Mouse (Mus musculus) erythroblast, embryonic 14.5 days (primary cell): ENCODE measurements around the gene Ucn2.

ENCODE experiments used
- GATA1 ChIP-seq: IDR thresholded peaks from 2 replicates; pipeline ENCODE4 v1.6.1; 2012; ENCODE audit warnings: low read length, inconsistent platforms, mixed read lengths
- TAL1 ChIP-seq: IDR thresholded peaks from 3 replicates; pipeline ENCODE4 v1.6.1; 2012; ENCODE audit warnings: low read length, inconsistent platforms, mixed read lengths

DNA sequence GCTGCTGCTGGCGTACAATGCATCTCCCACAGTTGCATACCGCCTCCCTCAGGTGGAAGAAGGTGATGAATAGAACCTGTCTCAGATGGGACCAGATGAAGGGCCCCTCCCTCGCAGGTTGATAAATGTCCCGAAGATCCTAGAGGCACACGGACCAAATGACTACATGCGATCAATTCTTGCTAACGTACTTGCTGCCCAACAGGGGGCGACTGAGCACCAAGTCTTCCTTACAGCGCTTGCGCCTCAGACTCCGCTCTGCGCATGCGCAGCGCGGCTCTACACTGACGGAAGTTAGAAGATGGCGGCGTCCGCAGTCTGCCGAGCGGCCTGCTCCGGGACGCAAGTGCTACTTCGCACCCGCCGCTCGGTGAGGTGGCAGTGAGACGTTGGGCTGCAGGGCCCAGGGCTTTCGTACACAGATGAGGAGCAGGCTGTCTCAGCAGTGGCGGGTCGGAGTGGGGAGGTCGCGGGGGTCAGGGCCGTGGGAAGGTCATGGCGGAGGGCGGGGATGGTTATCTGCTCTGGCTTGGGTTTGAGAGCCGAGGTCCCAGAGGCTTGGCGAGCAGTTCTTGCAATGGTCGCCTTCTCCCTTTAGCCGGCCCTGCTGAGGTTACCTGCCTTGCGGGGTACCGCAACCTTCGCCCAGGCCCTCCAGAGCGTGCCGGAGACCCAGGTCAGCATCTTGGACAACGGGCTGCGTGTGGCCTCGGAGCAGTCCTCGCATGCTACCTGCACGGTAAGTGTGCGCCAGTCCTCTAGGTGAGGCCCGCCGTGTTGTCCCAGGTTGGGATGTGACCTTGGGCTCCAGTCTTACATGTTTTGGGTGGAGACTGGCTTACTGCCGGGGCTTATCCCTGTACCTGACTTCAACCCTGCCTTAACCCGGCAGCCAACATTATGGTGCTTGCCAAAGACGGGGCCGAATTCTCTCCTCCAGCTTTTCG, 49.1 kb upstream of the Ucn2 start, which contains the start of gene Uqcrc1:
- TF ChIP-seq TAL1: no peak
- no peak for TF ChIP-seq GATA1
